Mouse (Mus musculus): ENCODE measurements around the gene Pecam1. TPM values are rescaled to one million over a fixed set of nuclear protein-coding genes. Genes with fewer than 3 reads are reported as not detected.

Gene Pecam1
- total RNA-seq, 1 experiment = 83.9 TPM

DNA sequence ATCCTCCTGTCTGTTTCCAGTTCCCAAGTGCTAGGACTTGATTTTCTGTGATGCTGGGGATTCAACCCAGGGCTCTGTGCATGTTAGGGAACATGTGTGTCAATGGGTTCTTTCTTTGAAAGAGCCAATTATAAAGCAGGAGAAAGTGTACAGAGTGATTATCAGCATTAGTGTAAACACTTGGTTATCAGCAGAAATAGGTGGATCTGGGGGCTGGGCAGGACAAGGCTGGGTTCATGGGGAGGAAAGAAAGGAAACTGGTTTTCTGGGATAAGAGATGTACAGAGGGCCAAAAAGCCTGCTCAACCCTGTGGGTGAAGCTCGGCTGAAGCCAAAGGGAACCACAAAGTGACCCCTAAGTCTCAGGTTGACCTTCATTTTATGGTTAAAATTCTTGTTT is 108.8 kb downstream of the Pecam1 start:
- in situ Hi-C loops (cut with MboI; ENCODE audit: low sequenced_read_pairs in 2 of 2, unreplicated experiment in 2 of 2) = loop anchor here in 1 of 2 experiments (10.0 kb wide), 1 partner anchor 103 kb away; no protein-coding TSS in a partner anchor
- TF ChIP-seq MAFK (IDR thresholded peaks at IDR 0.05; ENCODE audit: insufficient read depth, low read depth, low read length) = no peak
- no peak for TF ChIP-seq HCFC1 (IDR thresholded peaks at IDR 0.05; ENCODE audit: borderline replicate concordance, insufficient read depth, low read length)
- TF ChIP-seq CHD2 (IDR thresholded peaks at IDR 0.05; ENCODE audit: low read depth, low read length) = no peak
- no peak for TF ChIP-seq ZNF384 (IDR thresholded peaks at IDR 0.05; ENCODE audit: low read depth, low read length)
- no peak for TF ChIP-seq ZC3H11A (IDR thresholded peaks at IDR 0.05; ENCODE audit: borderline replicate concordance, low read depth, low read length)
- peaks cover 2 to 27% of the 10 kb centered on the region in 2 experiments; a peak in 2 of 4 replicates for H3K4me1 ChIP-seq (ENCODE audit: control insufficient read depth in 2 of 2, insufficient read depth in 2 of 2, low read length in 2 of 2, poor library complexity in 1 of 2)
- no peak overlapping the region for H3K27ac ChIP-seq (ENCODE audit: insufficient read depth, low read depth, low read length, poor library complexity, severe bottlenecking)
- H3K4me3 ChIP-seq (ENCODE audit: insufficient read depth in 1 of 2, low read depth in 1 of 2, low read length in 2 of 2, poor library complexity in 1 of 2, severe bottlenecking in 1 of 2) = no peak overlapping the region
- H3K9me3 ChIP-seq (ENCODE audit: control insufficient read depth, insufficient read depth, low read depth, low read length) = no peaks in the 10 kb centered on the region
- no peak for DNase-seq (ENCODE audit: low read depth, low spot score)
- H3K9ac ChIP-seq (ENCODE audit: insufficient read depth, low read depth, low read length, poor library complexity, severe bottlenecking) = no peak overlapping the region
- no peaks in the 10 kb centered on the region for H3K36me3 ChIP-seq (ENCODE audit: control insufficient read depth, insufficient read depth, low read length, poor library complexity, severe bottlenecking)

DNA sequence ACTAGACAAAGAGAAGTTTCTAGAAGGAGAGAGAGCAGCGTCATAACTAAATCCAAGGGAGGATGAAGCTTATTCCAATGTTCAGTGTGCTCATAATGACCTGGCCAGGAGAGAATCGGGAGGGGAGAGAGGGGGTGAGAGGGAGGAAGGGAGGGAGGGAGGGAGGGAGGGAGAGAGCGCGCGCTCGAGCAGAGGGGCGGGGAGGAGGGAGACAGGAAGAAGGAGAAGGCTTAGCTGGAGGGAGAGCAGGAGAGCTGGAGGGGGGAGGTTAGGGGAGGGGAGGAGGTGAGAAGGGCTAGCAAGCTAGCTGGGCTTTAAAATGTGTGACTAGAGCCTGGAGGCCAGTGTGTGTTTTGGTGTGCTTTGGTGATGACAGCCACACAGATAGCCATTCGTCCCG is 110.4 kb downstream of the Pecam1 start:
- TF ChIP-seq ZNF384 (IDR thresholded peaks at IDR 0.05; ENCODE audit: low read depth, low read length) (no peak), ZC3H11A (IDR thresholded peaks at IDR 0.05; ENCODE audit: borderline replicate concordance, low read depth, low read length) (no peak), MAFK (IDR thresholded peaks at IDR 0.05; ENCODE audit: insufficient read depth, low read depth, low read length) (no peak), CHD2 (IDR thresholded peaks at IDR 0.05; ENCODE audit: low read depth, low read length) (no peak), HCFC1 (IDR thresholded peaks at IDR 0.05; ENCODE audit: borderline replicate concordance, insufficient read depth, low read length) (no peak)
- H3K36me3 ChIP-seq (ENCODE audit: control insufficient read depth, insufficient read depth, low read length, poor library complexity, severe bottlenecking) = no peaks in the 10 kb centered on the region
- no peak for DNase-seq (ENCODE audit: low read depth, low spot score)
- H3K27ac ChIP-seq (ENCODE audit: insufficient read depth, low read depth, low read length, poor library complexity, severe bottlenecking) = no peak overlapping the region
- H3K4me3 ChIP-seq (ENCODE audit: insufficient read depth in 1 of 2, low read depth in 1 of 2, low read length in 2 of 2, poor library complexity in 1 of 2, severe bottlenecking in 1 of 2) = peak overlapping the region in 1 of 2 experiments; percentile 5; a peak in 1 of 4 replicates
- in situ Hi-C loops (cut with MboI; ENCODE audit: low sequenced_read_pairs in 2 of 2, unreplicated experiment in 2 of 2) = loop anchor here in 1 of 2 experiments (10.0 kb wide), 1 partner anchor 105 kb away; no protein-coding TSS in a partner anchor
- no peak overlapping the region; the same call in 1 of the 2 replicates for H3K9ac ChIP-seq (ENCODE audit: insufficient read depth, low read depth, low read length, poor library complexity, severe bottlenecking)
- H3K4me1 ChIP-seq (ENCODE audit: control insufficient read depth in 2 of 2, insufficient read depth in 2 of 2, low read length in 2 of 2, poor library complexity in 1 of 2) = peaks cover 2 to 32% of the 10 kb centered on the region in 2 experiments; a peak in 2 of 4 replicates
- no peaks in the 10 kb centered on the region for H3K9me3 ChIP-seq (ENCODE audit: control insufficient read depth, insufficient read depth, low read depth, low read length)

DNA sequence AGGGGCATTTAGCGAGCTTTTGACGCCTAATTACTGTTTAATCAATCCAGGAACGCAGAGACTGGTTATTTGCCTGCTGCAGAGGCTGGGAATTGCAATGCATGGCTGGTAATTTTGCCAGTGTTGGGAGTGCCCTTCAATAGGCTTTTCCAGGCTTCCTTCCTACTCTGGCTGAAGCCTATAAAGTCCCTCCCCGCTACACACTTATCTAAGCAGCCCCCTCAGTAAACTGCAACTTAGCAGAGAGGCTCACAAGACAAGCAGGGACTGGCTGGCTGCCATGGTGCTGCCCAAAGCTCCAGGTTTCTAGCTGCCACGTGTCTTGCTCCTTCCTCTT is 111.1 kb downstream of the Pecam1 start:
- Histone ChIP-seq H3K27ac (ENCODE audit: insufficient read depth, low read depth, low read length, poor library complexity, severe bottlenecking) (peak overlapping the region; percentile 34; the same call in 1 of the 2 replicates), H3K4me1 (ENCODE audit: control insufficient read depth in 2 of 2, insufficient read depth in 2 of 2, low read length in 2 of 2, poor library complexity in 1 of 2) (peaks cover 2 to 34% of the 10 kb centered on the region in 2 experiments; a peak in 2 of 4 replicates), H3K4me3 (ENCODE audit: insufficient read depth in 1 of 2, low read depth in 1 of 2, low read length in 2 of 2, poor library complexity in 1 of 2, severe bottlenecking in 1 of 2) (no peak overlapping the region; a peak in 1 of 4 replicates), H3K9ac (ENCODE audit: insufficient read depth, low read depth, low read length, poor library complexity, severe bottlenecking) (peak overlapping the region; percentile 45; the same call in 1 of the 2 replicates), H3K36me3 (ENCODE audit: control insufficient read depth, insufficient read depth, low read length, poor library complexity, severe bottlenecking) (no peaks in the 10 kb centered on the region), H3K9me3 (ENCODE audit: control insufficient read depth, insufficient read depth, low read depth, low read length) (no peaks in the 10 kb centered on the region)
- in situ Hi-C loops (cut with MboI; ENCODE audit: low sequenced_read_pairs in 2 of 2, unreplicated experiment in 2 of 2) = loop anchor here in 1 of 2 experiments (10.0 kb wide), 1 partner anchor 225 kb away; no protein-coding TSS in a partner anchor
- no peak for DNase-seq (ENCODE audit: low read depth, low spot score)
- no peak for TF ChIP-seq ZC3H11A (IDR thresholded peaks at IDR 0.05; ENCODE audit: borderline replicate concordance, low read depth, low read length)
- TF ChIP-seq CHD2 (IDR thresholded peaks at IDR 0.05; ENCODE audit: low read depth, low read length) = no peak
- TF ChIP-seq HCFC1 (IDR thresholded peaks at IDR 0.05; ENCODE audit: borderline replicate concordance, insufficient read depth, low read length) = no peak
- no peak for TF ChIP-seq ZNF384 (IDR thresholded peaks at IDR 0.05; ENCODE audit: low read depth, low read length)
- TF ChIP-seq MAFK (IDR thresholded peaks at IDR 0.05; ENCODE audit: insufficient read depth, low read depth, low read length) = no peak

DNA sequence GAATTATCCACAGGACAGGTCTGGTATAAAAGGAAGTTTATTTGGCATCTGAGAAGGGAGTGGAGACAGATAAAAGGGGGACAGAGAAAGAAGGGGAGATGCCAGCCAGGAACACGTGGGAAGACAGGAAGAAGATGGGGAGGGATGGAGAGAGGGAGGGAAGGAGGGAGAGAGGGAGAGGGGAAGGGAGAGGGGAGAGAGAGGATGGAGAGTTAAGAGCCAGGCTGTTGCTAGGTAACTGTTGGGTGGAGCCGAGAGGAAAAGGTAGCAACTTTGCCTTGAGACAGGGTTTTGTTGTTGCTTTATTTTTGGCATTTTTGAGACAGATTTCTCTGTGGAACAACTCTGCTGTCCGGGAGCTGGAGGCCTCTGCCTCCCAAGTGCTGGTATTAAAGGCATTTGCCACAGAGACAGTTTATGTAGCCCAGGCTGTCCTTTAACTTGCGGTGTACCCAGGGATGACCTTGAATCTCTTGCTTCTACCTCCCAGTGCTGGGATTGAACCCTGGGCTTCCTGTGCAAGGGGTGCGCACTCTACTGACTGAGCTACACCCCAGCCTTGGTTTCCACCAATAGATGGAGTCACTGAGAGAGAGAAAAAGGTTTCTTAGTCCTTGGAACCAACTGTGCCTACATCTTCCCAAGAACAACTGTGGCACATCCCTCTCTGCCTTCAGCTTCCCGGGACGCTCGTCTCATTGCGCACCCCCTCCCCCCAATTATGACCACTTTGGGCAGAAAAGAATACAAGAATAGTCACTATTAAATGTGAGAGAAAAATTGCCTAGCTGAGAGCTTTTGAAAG is 111.7 kb downstream of the Pecam1 start:
- H3K9ac ChIP-seq (ENCODE audit: insufficient read depth, low read depth, low read length, poor library complexity, severe bottlenecking) = peak overlapping the region; percentile 7; the same call in 1 of the 2 replicates
- H3K4me1 ChIP-seq (ENCODE audit: control insufficient read depth in 2 of 2, insufficient read depth in 2 of 2, low read length in 2 of 2, poor library complexity in 1 of 2) = peaks cover 2 to 34% of the 10 kb centered on the region in 2 experiments; a peak in 2 of 4 replicates
- no peak for TF ChIP-seq MAFK (IDR thresholded peaks at IDR 0.05; ENCODE audit: insufficient read depth, low read depth, low read length)
- TF ChIP-seq HCFC1 (IDR thresholded peaks at IDR 0.05; ENCODE audit: borderline replicate concordance, insufficient read depth, low read length) = no peak
- TF ChIP-seq ZNF384 (IDR thresholded peaks at IDR 0.05; ENCODE audit: low read depth, low read length) = no peak
- no peak for TF ChIP-seq CHD2 (IDR thresholded peaks at IDR 0.05; ENCODE audit: low read depth, low read length)
- TF ChIP-seq ZC3H11A (IDR thresholded peaks at IDR 0.05; ENCODE audit: borderline replicate concordance, low read depth, low read length) = no peak
- in situ Hi-C loops (cut with MboI; ENCODE audit: low sequenced_read_pairs in 2 of 2, unreplicated experiment in 2 of 2) = loop anchor here in 1 of 2 experiments (10.0 kb wide), 1 partner anchor 224 kb away; no protein-coding TSS in a partner anchor
- H3K36me3 ChIP-seq (ENCODE audit: control insufficient read depth, insufficient read depth, low read length, poor library complexity, severe bottlenecking) = no peaks in the 10 kb centered on the region
- H3K27ac ChIP-seq (ENCODE audit: insufficient read depth, low read depth, low read length, poor library complexity, severe bottlenecking) = peak overlapping the region; percentile 34; the same call in 1 of the 2 replicates
- no peak overlapping the region for H3K4me3 ChIP-seq (ENCODE audit: insufficient read depth in 1 of 2, low read depth in 1 of 2, low read length in 2 of 2, poor library complexity in 1 of 2, severe bottlenecking in 1 of 2)
- DNase-seq (ENCODE audit: low read depth, low spot score) = no peak
- H3K9me3 ChIP-seq (ENCODE audit: control insufficient read depth, insufficient read depth, low read depth, low read length) = no peaks in the 10 kb centered on the region
